Mouse (Mus musculus) cortical plate, adult 2 months (tissue): Measurements from ENCODE around the gene Pik3c2b.

Experiments
- CTCF ChIP-seq: fragments of 200-500 bp; IDR thresholded peaks from 2 replicates; pipeline ENCODE4 v1.5.1; 2011; ENCODE audit warnings: mild to moderate bottlenecking, control low read depth, low read length; ENCODE audit not compliant: insufficient read depth; ENCODE audit errors: extremely low read depth
- POLR2A ChIP-seq: fragments of 200-500 bp; IDR thresholded peaks from 2 replicates; pipeline ENCODE4 v1.6.1; 2011; ENCODE audit warnings: mild to moderate bottlenecking, low read length, control low read depth; ENCODE audit not compliant: insufficient read depth; ENCODE audit errors: extremely low read depth

DNA sequence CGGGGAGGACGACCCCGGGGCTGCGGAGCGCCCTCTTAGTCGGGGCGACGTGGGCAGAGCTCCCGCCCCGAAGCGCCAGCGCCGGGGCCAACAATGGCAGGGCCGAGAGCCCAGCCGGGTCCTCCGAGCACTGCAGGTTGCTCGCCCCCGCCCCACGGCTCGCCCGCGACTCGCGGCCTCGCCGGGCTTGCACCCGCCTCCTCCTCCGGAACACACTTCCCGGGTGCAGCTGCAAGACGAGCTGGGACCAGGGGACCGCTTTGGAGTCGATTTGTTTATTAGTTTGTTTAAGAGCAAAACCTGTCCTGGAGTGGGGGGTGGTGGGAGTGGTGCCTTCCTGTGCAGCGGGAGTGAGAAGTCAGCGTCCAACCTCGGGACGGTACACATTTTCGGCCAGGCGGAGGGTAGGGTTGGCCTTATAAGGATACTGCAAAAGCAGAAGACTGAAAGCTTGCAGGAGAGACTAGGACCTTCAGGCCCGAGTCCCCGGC is 1.0 kb downstream of the Pik3c2b start:
- TF ChIP-seq CTCF (no peak), POLR2A (no peak)
